Mouse (Mus musculus) mature B cell (primary cell): ENCODE results near the gene Prdx1.
"Not testable (repeated sequence)": the region's sequence is repeated elsewhere in the genome, so short reads cannot be mapped to it uniquely, and the experiment has no call there.

Experiments
- in situ Hi-C: fragments of 300-500 bp; cut with MboI; formaldehyde crosslinking; loops from 2 replicates; pipeline ENCODE4 v1.14.3; 2019

The Prdx1 gene

DNA sequence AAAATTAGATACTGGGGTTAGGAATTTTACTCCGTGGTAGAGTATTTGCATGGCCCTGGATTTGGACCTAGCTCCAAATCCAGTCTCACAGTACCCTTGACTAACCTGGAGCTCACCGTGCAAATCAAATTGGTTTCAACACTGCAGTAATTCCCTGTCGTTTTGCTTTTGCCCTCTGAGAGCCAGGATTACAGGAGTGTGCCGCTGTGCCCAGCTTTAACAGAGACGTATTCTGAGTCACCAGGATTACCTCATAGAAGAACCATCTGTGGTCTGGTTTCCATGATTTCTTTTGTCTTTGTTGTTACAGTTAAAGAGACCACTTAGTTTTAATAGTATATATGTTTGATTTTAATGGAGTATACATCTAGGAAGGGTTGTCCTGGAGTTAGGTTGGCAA, 6.2 kb upstream of the Prdx1 start:
- in situ Hi-C loops = no loop called here

DNA sequence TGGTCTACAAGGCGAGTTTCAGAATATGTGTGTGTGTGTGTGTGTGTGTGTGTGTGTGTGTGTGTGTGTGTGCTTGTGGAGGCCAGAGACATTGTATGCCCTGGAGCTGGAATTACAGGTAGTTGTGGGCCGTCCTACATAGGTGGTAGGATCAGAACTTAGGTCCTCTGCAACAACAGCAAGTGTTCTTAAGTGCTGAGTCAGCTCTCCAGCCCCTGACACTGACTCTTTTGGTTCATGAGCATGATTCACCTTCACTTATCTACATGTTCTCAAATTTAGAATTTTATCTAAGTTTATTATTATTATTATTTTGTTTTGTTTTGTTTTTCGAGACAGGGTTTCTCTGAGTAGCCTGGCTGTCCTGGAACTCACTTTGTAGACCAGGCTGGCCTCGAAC, 4.8 kb upstream of the Prdx1 start:
- in situ Hi-C loops = not testable (repeated sequence)

DNA sequence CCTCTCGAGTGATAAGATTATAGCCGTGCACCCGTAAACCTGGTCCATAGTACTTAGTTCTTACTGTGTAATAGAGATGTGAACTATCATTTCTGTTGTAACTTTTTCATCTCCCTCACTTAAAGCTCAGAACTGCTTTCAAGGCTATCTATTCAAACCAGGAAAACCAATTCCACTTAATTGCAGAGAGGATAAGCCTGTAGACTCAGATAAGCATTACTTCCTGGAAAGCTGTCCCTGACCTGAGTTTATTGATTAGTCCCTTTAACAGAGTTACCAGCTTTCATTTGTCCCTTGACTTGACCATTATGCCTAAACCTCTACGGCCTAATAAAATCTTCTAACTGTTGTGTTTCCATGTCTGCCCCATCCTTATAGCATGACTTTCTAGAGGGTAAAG, 1.4 kb upstream of the Prdx1 start:
- in situ Hi-C loops = no loop called here

DNA sequence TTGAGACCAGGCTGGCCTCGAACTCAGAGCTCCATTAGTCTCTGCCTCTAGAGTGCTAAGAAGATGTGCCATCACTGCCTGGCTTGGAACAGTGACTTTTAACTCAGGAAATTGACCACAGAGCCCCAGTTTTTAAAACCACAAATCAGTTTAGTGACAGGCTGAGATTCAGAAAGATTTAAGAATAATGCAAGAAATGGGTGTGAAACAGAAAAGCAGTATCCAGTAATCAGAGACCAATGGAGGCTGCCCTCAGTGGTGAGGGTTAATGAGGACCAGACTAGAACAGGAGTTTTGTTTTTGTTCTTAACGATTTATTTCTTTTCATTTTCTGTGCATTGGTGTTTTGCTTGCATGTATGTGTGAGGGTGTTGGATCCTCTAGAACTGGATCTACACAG, 679 bp upstream of the Prdx1 start:
- in situ Hi-C loops = no loop called here

DNA sequence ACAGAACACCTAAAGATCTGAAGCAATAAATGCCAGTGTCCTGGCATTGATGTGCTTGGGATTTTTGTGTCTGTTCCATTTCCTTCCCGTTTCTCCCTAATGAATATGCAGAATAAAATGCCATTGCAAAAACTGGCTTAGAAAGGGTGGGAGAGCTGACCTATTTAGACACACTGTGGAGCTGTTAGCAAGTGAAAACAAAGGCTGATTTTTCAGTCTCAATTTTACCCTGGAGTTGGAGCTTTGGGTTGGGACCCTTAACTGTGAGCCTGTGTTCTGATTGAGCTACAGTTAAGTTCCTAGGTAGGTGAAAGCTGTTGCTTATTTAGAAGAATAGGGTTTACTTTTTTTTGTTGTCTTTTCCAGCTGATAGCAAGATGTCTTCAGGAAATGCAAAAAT, 1.7 kb downstream of the Prdx1 start:
- in situ Hi-C loops = no loop called here

DNA sequence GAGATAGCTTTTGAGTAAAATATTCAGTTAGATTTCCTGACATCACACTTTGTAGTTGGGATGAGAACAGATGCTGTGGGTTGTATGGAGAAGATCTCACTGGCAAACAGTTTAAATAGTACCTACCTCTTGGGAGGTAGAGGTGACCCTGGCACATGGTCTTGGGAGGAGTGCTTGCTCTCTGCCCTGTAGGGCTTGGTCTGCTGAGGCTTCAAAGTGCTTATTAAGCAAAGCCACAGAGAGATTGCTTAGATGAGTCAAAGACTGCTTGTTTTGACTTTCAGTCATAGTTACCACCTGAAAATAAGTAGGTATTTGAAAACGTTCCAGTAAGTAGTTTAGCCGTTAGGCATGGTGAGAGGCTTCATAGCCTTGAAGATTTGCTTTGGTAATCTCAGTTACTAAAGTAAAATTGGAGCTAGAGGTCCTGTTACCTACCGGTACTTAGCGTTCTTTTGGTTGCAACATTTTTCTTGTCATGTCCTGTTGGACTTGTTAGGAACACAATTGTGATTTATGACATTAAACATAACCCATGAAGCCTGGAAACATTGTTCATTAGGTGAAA, 4.0 kb downstream of the Prdx1 start:
- in situ Hi-C loops = no loop called here

DNA sequence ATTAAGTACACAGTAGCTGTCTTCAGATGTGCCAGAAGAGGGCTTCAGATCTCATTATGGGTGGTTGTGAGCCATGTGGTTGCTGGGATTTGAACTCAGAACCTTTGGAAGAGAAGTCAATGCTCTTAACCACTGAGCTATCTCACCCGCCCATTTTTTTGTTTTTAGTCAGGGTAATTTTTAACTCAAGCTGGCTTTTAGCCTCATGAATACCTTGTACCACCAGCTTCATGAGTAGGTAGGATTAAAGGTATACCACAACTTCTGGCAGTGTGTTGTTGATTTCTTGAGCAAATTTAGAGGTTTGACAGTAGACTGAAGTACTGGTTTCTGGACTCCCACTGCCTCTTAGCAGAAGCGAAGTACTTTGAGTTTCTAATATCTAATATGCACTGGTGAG, 6.8 kb downstream of the Prdx1 start:
- in situ Hi-C loops = no loop called here

DNA sequence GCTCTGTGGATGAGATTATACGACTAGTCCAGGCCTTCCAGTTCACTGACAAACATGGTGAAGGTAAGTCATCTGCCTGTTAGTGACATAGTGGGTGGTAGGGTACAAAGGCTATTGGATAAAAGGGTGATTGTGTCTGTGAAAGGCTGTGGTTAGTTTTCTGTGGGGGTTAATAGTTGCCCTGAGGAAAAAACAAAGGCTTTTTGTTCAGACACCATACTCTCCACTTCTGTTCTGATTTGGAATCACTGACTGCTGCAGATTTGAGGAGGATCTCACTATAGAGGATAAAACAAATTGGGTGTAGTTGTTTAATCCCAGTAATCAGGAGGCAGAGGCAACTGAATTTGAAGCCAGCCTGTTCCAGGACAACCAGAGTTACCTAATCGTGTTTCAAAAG, 8.4 kb downstream of the Prdx1 start:
- in situ Hi-C loops = no loop called here

DNA sequence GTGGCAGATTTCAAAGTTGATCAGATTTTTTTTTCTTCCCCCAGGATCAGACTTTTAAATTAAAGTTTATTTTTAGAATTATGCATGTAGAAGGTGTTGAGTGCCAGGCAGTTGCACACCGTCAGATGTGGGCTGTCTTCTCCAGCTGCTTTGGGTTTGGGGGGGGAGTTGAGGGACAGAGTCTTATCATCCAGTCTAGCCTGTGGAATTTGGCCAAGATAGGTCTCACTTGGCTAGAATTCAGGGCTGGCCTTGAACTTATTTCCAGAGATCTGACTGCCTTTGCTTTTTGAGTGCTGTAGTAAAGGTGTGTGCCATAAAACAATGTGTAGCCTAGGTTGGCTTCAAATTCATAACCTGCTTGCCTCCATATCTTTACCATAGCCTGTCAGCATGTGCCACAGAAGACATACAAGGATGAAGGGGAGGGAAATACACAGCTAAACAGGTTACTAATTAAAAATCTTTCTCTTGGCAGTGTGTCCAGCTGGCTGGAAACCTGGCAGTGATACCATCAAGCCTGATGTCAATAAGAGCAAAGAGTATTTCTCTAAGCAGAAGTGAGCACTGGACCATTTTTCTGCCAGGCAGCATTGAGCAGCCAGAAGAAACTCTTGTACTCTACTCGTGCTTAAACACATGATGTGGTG, 13.5 kb downstream of the Prdx1 start:
- in situ Hi-C loops = no loop called here

DNA sequence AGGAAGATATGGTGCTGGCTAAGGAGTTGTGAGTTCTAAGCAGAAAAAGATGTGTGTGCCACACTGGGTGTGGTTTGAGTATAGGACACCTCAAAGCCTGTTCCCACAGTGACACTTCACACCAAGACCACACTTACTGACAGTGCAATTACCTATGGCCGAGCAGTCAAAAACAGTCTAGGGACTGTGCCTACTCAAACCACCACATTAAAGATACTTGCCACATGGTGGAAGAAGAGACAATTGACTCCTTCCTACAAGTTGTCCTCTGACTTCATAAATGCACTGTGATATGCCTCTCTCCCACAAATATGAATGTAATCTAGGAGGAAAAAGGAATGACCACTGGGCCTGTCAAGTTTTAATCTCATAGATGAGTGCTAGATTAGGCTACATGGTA, 15.6 kb downstream of the Prdx1 start:
- in situ Hi-C loops = no loop called here

DNA sequence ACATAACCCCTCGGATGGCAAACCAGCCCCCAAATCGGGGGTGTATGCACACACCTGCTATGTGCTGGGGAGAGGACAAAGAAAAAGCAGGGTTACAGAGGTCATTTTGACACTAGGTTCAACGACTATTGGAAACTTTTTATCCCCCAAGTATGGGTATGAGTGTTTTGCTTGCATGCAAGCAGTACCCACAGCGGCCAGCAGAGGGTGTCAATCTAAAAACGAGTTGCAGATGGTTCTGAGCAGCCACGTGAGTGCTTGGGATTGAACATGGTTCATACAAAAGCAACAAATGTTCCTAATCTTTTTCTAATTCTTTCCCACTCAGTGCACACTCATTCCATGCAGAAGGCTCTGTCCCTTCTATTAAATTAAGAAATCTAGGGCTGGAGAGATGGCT, 18.5 kb downstream of the Prdx1 start:
- in situ Hi-C loops = no loop called here

DNA sequence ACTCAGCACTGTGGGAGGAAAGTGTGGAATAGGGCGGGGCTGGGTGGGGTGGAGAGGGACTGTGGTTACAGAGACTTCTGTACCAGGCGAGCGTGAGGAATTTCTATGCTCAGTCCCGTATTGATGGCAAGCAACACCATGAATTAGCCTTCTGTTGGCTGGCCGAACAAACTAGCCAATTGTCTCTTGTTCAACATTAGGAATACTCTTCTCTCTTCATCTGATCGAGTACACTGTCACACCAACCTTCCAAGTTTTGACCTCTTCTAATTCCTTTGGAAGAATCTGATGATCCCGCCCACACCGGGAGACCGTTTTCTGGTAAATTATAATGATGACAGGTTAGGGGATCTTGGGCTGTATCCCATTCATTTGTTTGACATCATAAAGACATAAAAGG, 22.3 kb downstream of the Prdx1 start:
- in situ Hi-C loops = no loop called here

DNA sequence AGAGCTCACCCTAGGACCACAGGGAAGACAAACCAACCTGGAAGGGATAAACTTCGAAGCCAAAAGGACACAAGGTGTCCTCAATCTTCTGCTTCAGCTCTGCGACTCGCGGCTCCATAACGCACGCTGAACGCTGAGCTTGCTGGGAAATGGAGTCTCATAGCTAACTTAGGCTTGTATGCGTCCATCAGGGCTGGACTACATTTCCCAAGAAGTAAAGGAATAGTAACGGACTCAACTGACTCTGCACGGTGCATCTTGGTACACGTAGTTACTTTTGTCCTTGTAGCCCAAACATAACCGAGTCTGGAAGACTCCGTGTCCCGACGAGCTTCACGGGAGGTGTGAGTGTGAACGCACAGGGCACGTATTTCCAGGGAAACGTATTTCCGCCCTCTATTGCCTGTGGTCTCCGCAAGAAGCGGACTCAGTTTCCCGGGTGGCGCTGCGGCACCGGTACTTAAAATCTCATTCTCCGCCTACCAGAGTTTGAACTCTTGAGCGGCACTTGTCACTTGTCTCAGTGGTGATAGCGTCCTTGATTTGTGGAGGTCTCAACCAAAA, 22.9 kb downstream of the Prdx1 start, which contains the start of the genes Mmachc and Ccdc163:
Gene Mmachc (minus strand): TSS at position 206 of the 564 bp plus-strand sequence.
Gene Ccdc163 (plus strand): TSS at position 309 of the 564 bp plus-strand sequence.
- in situ Hi-C loops = no loop called here

DNA sequence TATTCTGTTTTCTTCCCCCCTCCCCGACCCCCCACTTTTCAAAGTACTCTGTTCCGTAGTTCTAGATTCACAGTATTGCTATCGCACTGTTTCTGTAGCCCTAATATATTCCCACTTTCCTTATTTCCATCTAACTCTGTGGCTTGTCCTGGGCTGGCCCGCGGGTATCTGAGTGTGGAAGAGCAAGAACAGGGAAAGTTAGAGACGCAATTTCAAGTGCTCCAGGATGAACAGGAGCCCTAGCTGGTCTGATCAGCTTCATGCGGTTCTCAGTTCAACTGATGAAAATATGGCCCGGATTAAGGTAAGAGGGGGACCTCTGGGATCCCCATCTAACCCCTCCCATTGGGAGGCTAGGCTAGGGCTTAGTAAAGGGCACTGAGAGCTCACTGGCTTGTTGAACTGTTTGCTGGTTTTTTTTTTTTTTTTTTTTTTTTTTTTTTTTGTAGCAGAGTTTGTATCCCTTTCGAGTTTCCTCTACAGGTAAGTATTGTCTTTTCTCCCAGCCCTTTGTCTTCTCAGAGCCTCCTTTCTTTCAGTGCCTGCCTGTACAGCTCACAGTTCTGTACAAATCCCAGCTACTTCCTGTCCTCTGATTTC, 23.5 kb downstream of the Prdx1 start:
- in situ Hi-C loops = no loop called here

DNA sequence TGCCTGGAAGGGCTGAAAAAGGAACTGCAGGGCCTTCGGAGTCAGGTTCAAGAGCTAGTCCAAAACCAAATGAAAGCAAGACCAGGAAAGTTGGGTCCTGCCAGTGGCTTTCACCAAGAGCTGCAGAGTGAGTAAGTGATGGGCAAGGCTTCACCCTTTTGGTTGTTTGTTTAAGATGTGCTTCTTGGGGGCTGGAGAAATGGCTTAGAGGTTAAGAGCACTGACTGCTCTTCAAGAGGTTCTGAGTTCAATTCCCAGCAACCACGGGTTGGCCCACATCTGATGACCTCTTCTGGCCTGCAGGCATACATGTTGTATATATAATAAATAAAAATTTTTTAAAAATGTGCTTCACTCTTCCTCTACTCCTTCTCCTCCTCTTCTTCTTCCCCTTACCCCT, 24.8 kb downstream of the Prdx1 start:
- in situ Hi-C loops = no loop called here

DNA sequence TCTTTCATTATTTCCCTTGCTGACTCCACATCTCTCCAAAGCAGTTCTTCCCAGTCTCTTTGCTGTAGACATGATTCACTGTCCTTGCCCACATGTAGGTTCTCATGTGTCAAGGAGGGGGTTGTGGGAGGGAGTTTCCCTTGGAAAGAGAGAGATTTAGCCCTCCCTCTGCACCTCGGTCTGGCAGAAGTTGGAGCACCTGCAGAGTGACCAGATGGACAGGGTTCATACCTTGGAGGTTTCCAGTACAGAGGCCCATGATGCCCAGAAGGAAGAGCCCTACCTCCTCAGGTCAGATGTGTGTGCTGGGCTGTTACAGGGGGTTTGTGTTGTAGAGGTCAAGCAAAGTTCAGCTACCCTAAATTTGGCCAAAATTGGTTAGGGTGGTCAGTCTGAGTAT, 27.2 kb downstream of the Prdx1 start:
- in situ Hi-C loops = no loop called here

DNA sequence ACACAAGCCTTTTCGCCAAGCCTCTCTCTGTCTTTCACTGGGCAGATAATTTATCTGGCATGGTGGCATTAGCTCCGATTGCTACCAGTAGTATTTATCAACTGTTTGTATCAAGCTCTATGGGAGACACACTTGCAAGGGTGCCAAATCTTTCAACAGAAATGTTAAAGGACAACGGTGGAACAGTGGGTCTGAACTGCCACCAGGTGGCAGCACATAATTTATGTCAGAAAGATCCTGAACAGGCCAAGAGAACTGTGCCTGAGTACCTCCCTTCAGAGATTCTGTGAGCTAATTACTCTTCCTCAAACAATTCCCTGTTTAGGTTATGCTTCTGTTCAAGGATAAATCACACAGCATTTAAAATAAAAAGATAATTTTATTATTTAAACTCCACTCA, 34.1 kb downstream of the Prdx1 start:
- in situ Hi-C loops = loop anchor here (5.0 kb wide), 1 partner anchor 63 kb away; no protein-coding TSS in a partner anchor

DNA sequence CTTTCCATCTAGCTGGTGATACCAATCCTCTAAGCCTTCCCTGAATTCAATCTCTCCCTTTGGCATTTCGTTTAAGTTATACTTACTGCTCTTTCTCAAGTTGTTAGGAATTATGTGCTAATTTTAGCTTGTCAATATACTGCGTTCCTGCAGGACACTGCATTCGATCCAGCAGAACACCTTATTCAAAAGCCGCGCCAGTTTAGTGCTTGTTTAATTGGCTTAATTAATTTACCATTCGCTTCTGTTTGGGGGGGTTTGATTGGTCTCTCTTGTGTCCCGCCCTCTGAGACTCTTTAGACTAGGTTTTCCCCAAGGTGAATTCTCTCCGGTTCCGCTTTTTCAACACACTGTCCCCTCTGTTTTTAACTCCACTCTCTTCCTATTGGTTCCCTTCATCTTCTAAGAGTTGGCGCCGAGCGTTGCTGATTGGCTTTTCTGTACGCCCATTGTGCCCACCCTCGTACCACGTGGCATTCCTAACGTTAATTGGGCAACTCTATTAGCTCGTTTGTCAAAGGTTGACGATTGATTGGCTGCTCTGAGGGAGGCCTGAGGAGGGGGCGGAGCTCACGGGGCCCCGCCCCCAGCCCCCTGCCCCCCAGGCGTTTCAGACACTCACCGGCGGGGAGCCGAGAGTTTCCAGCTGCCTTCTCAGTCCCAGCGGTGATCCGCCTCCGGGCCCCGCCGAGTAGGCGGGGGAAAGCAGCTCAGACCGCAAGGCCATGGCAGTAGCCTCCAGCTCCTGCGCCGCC, 35.2 kb downstream of the Prdx1 start, which contains the start of gene Tesk2:
Gene Tesk2 (plus strand): TSS at position 606 of the 755 bp plus-strand sequence.
- in situ Hi-C loops = no loop called here

DNA sequence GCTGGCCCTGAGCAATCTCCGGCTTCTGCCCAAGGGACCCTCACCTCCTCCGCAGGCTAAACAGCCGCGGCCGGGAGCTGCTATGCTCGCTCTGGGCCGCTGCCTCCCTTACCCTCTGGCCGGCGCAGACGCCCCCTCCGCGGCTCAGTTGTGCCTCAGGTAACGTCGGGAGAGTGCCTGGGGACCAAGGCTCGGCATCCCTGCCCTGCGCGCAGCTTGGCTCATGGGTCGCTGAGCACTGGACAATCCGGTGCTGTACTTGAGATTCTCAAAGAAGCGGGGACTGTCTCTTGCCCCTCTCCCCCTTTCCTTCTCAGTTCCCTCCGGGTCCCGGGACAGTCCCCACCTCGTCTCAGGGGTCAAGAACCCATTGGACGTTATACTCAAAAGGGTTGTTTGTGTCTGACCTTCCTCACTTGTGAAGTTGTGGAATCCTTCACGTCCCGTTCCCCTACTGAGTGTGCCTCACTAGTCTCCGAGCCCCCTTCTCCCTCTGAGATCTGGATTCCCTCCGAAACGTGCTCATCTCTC, 35.8 kb downstream of the Prdx1 start:
- in situ Hi-C loops = no loop called here

DNA sequence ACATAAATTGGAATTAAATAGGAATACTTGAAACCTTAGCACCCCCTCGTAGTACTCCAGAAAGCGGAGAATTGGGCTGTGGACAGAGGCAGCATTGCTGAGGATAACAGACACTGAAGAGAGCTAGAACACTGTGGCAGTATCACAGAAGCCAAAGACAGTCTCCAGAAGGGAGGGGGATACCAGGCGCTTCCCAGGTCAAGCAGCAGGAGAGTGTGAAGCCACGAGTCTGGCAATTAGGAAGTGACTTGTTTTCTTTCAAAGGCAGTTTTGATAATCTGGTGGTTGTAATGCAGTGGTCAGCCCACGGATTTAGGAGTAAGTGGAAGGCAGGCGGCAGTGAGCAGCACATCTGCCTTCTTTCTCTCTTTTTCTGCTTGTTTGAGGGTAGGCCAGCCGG, 36.9 kb downstream of the Prdx1 start:
- in situ Hi-C loops = no loop called here

DNA sequence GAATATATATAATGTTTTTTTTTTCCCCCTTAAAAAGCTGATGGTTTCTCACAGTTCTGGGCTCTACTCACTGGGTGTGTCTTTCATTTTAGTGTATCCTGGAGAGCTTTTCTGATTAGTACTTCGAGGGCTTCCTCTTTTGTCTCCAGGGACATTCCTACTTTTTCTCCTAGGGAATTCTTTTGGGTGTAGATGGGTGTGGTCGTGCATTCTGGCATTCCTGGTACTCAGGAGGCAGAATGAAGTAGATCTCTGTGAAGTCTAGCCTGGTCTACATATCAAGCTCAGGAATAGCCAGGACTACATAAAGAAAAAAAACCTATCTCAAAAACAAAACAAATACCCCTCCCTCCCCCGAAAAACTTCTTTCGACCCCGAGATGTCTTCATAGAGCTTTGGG, 40.1 kb downstream of the Prdx1 start:
- in situ Hi-C loops = no loop called here

DNA sequence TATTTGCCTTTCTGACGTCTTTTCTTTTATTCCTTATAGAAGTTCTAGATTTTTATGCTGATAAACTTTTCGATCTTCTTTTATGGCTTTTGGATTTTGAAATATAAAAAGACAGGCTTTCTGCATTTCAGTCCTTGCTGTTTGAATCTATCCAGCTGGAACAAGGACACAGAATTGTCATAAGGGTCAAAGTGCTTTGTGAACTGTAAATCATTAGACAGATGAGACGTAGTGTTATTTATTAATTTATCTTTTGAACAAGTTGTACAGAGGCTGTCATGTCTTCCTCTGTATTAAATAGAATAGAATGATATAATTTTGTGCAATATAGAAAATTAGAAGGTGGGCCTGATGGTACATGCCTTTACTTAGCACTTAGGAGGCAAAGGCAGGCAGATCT, 42.1 kb downstream of the Prdx1 start:
- in situ Hi-C loops = no loop called here
